9 mouse cellular contexts compared by ENCODE assay signal in genomic region chr11:85842596-85843346, GRCm38 (mm10). TPM values are rescaled to one million over a fixed set of nuclear protein-coding genes. Genes with fewer than 3 reads are reported as not detected.
A peak's percentile ranks its signal among the peaks of the same experiment; 100 is the strongest.
DNase-seq lines count a peak whose midpoint lies in the region; ATAC-seq and TF ChIP-seq lines count a peak whose summit lies in the region.
"Had no signal": no experiment of that assay in that cellular context is flagged by ENCODE, and none has a peak within 500 bp of the region (broad histone marks: within the 10 kb centered on the region; RNA-seq: fewer than 3 reads in every experiment).

No protein-coding gene starts in this region.

- peak overlapping the region; percentile 100 for H3K9ac ChIP-seq in embryonic facial prominence, embryonic 13.5 days

- TF ChIP-seq CTCF in kidney, adult 2 months (conservative IDR thresholded peaks at IDR 0.05; ENCODE audit: insufficient read depth, insufficient read length, low read depth, low read length), result no peak

- peak; percentile 35 for DNase-seq in kidney, adult 2 months
- DNase-seq in kidney, postnatal 36 days, result no peak
- peak; percentile 26 for DNase-seq in induced T-regulatory cell, adult 2 months (ENCODE audit: low read depth)
- no peak for DNase-seq in right cerebral cortex, postnatal 10 days (ENCODE audit: low spot score in 2 of 2)
- no peak for DNase-seq in frontal cortex, postnatal 36 days (ENCODE audit: low spot score in 2 of 2)
- no peak for DNase-seq in right cerebral cortex, postnatal 14 days

- H3K36me3 ChIP-seq in kidney, adult 2 months (ENCODE audit: control insufficient read depth, insufficient read depth, low read length), result peaks cover 2% of the 10 kb centered on the region; the same call in 1 of the 2 replicates
- H3K36me3 ChIP-seq in embryonic facial prominence, embryonic 13.5 days, result peaks cover 32% of the 10 kb centered on the region

- peak overlapping the region; percentile 4; the same call in 1 of the 2 replicates for H3K4me3 ChIP-seq in kidney, adult 2 months (ENCODE audit: insufficient read depth, low read depth, low read length)
- peak overlapping the region; percentile 88 for H3K4me3 ChIP-seq in embryonic facial prominence, embryonic 13.5 days

- peak overlapping the region; percentile 58 for H3K27ac ChIP-seq in kidney, adult 2 months (ENCODE audit: insufficient read depth, low read depth, low read length)
- H3K27ac ChIP-seq in embryonic facial prominence, embryonic 13.5 days, result peak overlapping the region; percentile 99

- no peaks in the 10 kb centered on the region for H3K9me3 ChIP-seq in embryonic facial prominence, embryonic 13.5 days

- H3K4me2 ChIP-seq in embryonic facial prominence, embryonic 13.5 days, result peak overlapping the region; percentile 86

- H3K27me3 ChIP-seq in kidney, adult 2 months (replicated peaks; ENCODE audit: control insufficient read depth, insufficient read depth, low read length), result no peaks in the 10 kb centered on the region
- H3K27me3 ChIP-seq in embryonic facial prominence, embryonic 13.5 days, result peaks cover 36% of the 10 kb centered on the region

- ATAC-seq in embryonic facial prominence, embryonic 13.5 days (ENCODE audit: insufficient number of reproducible peaks, insufficient read depth, low FRiP score, low TSS enrichment, low read depth), result no peak
- 0 out of 2 replicates have a peak, but pooled peaks have one; percentile 8 for ATAC-seq in megakaryocyte progenitor cell, adult 5-6 weeks (replicated peaks; ENCODE audit: poor library complexity)

- WGBS in kidney, adult 2 months, result 17% methylated on average over 24 of the region's 24 CpGs
- WGBS in embryonic facial prominence, embryonic 13.5 days, result 4% methylated on average over 24 of the region's 24 CpGs

- peaks cover 29% of the 10 kb centered on the region; the same call in 1 of the 2 replicates for H3K4me1 ChIP-seq in kidney, adult 2 months (ENCODE audit: control insufficient read depth, insufficient read depth, low read length)
- H3K4me1 ChIP-seq in embryonic facial prominence, embryonic 13.5 days, result peaks cover 66% of the 10 kb centered on the region

- no peak for TF ChIP-seq POLR2A in kidney, adult 2 months (IDR thresholded peaks at IDR 0.05; ENCODE audit: low read depth, low read length)

RNA-seq across cellular contexts. Expression of gene Gm11444, which starts 7.4 kb away (rescaled TPM):
- polyA plus RNA-seq in kidney, adult 2 months (2012; rRNA removed), result not detected in 2 replicates
- polyA plus RNA-seq in embryonic facial prominence, embryonic 13.5 days (2015; fragmentation: Nextera tagmentation; extraction: Ambion mirVana), result not detected in 2 replicates
- not detected in 2 replicates for total RNA-seq in megakaryocyte progenitor cell, adult 5-6 weeks (2015)
- not detected in 2 replicates for total RNA-seq in megakaryocyte progenitor cell, adult 5-6 weeks (2017)
- polyA plus RNA-seq: spleen, adult 2 months had no signal

RNA-seq across cellular contexts. Expression of gene Tbx2, which starts 10.4 kb away (rescaled TPM):
- polyA plus RNA-seq in kidney, adult 2 months (2012; rRNA removed), result 58.5 and 66.9 TPM in 2 replicates
- 14.2 and 14.5 TPM in 2 replicates for polyA plus RNA-seq in embryonic facial prominence, embryonic 13.5 days (2015; fragmentation: Nextera tagmentation; extraction: Ambion mirVana)
- 0.10 TPM in 1 of 2 replicates, not detected in the other for total RNA-seq in megakaryocyte progenitor cell, adult 5-6 weeks (2015)
- not detected in 2 replicates for total RNA-seq in megakaryocyte progenitor cell, adult 5-6 weeks (2017)

RNA-seq across cellular contexts. Expression of gene Tbx4, which starts 43.5 kb away (rescaled TPM):
- 0.08 TPM in 2 replicates for polyA plus RNA-seq in kidney, adult 2 months (2012; rRNA removed)
- polyA plus RNA-seq in embryonic facial prominence, embryonic 13.5 days (2015; fragmentation: Nextera tagmentation; extraction: Ambion mirVana), result 3.0 and 3.1 TPM in 2 replicates
- total RNA-seq in megakaryocyte progenitor cell, adult 5-6 weeks (2015), result not detected in 2 replicates
- total RNA-seq in megakaryocyte progenitor cell, adult 5-6 weeks (2017), result not detected in 2 replicates

Comparison
In these comparisons a context has a peak if more than half of its experiments do, and no peak if none do; other contexts are left out.
1. DNase-seq: peak in kidney, adult 2 months (single experiment) and induced T-regulatory cell, adult 2 months (single experiment); none in kidney, postnatal 36 days (0 of 2), right cerebral cortex, postnatal 10 days (0 of 2), frontal cortex, postnatal 36 days (0 of 2) and right cerebral cortex, postnatal 14 days (single experiment).